Mouse (Mus musculus): ENCODE measurements around the gene Aldh9a1.

DNA sequence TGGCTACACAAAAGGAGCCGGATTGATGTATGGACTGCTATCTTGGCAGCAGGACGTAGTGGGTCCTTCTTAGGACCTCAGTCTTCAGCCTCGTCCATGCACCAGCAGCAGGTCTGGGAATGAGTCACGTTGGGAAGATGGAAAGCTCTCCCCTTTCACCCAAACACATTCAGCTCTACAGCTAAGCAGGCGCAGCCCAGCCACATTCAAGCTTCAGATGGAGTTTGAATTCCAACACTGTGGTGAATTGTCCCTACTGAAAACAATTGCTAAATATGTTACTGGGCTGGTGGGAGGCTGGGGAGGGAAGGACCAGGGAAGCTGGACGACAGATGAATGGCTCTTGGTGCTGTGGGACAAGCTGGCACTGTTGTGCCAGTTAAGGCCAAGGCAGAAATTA lies 38.8 kb downstream of the Aldh9a1 start:
- TF ChIP-seq CTCF (IDR thresholded peaks at IDR 0.05; ENCODE audit: low read depth) (no peak), EP300 (IDR thresholded peaks at IDR 0.05; ENCODE audit: low read depth) (no peak)

Measured in liver, postnatal 0 days (tissue).